Mouse (Mus musculus) hindbrain, embryonic 16.5 days (tissue): ENCODE measurements at regions not wholly inside any gene's neighbourhood (a gene's known extent, or its start where the extent isn't known, plus 50 kb on each side); places are given as distances from the start of the nearest gene placed in this dataset.

Source experiments
- ATAC-seq: fragments of 200-750 bp; cut with Nextera tagmentation; 2 replicates; pipeline ENCODE4 v1.8.0; 2017; ENCODE audit warnings: moderate TSS enrichment, moderate library complexity
- H3K27ac ChIP-seq: fragments of 300-500 bp; sonication (generic); 2 replicates; pipeline ENCODE4 v1.5.1; 2014; ENCODE audit warnings: low read depth, mild to moderate bottlenecking, control low read depth, low read length, moderate library complexity
- H3K27me3 ChIP-seq: fragments of 300-500 bp; sonication (generic); replicated peaks from 2 replicates; pipeline ENCODE4 v1.6.1; 2014; ENCODE audit warnings: low read length; ENCODE audit not compliant: control insufficient read depth, insufficient read depth
- H3K36me3 ChIP-seq: fragments of 300-500 bp; sonication (generic); 2 replicates; pipeline ENCODE4 v1.6.1; 2014; ENCODE audit warnings: mild to moderate bottlenecking, low read length, moderate library complexity, mixed read lengths; ENCODE audit not compliant: control insufficient read depth, insufficient read depth
- H3K4me1 ChIP-seq: fragments of 300-500 bp; sonication (generic); 2 replicates; pipeline ENCODE4 v1.6.1; 2014; ENCODE audit warnings: low read depth, low read length; ENCODE audit not compliant: control insufficient read depth, insufficient read depth
- H3K4me2 ChIP-seq: fragments of 300-500 bp; sonication (generic); 2 replicates; pipeline ENCODE4 v1.6.1; 2014; ENCODE audit warnings: mild to moderate bottlenecking, low read length, control low read depth, moderate library complexity
- H3K4me3 ChIP-seq: fragments of 300-500 bp; sonication (generic); 2 replicates; pipeline ENCODE4 v1.5.1; 2014; ENCODE audit warnings: mild to moderate bottlenecking, low read length, control low read depth, moderate library complexity
- H3K9ac ChIP-seq: fragments of 300-500 bp; sonication (generic); 2 replicates; pipeline ENCODE4 v1.6.1; 2014; ENCODE audit warnings: low read depth, mild to moderate bottlenecking, control low read depth, low read length, moderate library complexity
- H3K9me3 ChIP-seq: fragments of 300-500 bp; sonication (generic); 2 replicates; pipeline ENCODE4 v1.6.1; 2014; ENCODE audit warnings: mild to moderate bottlenecking, low read length, moderate library complexity; ENCODE audit not compliant: control insufficient read depth
- WGBS: fragments of 180-500 bp; shearing (Covaris S2); extraction: QIAGEN DNeasy Blood & Tissue Kit; methylation state at CpG from one replicate; pipeline ENCODE4 v1.1.7; 2014; 5-methylcytosine and 5-hydroxymethylcytosine counted together

DNA sequence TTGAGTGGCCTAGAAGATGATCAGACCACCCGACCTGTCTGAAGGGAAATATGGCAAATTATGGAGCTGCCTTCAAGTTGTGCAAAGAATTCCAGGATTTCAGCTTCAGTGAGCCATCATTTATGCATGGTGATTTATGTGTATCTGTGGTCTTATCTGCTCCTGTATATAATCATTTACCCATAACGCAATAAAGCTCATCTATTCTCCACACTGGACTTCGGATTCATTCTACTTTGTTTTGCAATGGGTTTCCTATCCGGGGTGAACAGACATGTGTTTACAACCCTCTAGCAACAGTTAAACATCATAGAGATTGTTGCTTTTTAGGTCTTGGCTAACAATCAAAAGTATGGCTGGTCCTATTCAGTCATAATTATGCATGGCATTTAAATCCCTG is 145.1 kb downstream of the Pcdh10 start:
- Histone ChIP-seq H3K9me3 (no peaks in the 10 kb centered on the region), H3K4me3 (no peak overlapping the region), H3K27me3 (no peaks in the 10 kb centered on the region), H3K27ac (no peak overlapping the region), H3K36me3 (no peaks in the 10 kb centered on the region), H3K4me1 (no peaks in the 10 kb centered on the region), H3K9ac (no peak overlapping the region), H3K4me2 (no peak overlapping the region)
- no peak for ATAC-seq
- 89% methylated on average over 4 of the region's 4 CpGs for WGBS

DNA sequence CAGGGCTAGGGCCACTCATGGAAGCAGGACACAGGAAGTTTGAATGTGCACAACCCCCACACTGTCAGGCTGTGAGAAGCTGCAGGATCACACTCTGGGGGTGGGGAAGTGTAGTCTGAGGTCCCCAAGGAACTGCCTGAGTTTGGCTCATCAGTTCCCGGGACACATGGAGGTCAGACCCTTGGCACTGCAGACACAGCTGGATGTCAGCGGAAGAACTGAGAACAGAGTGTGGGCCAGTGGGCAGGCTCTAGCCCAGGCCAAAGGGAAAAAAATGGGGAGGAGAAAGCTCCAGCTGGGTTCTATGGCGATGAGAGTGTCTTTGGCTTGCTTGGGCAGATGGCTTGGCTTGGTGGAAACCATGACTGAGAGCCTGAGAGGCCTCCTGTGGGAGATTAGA is 168.9 kb downstream of the Pcdh10 start:
- Histone ChIP-seq H3K36me3 (no peaks in the 10 kb centered on the region), H3K4me1 (no peaks in the 10 kb centered on the region), H3K9me3 (no peaks in the 10 kb centered on the region), H3K4me2 (no peak overlapping the region), H3K27ac (no peak overlapping the region), H3K4me3 (no peak overlapping the region), H3K27me3 (no peaks in the 10 kb centered on the region), H3K9ac (no peak overlapping the region)
- ATAC-seq: no peak
- WGBS: 90% methylated on average over 3 of the region's 3 CpGs

DNA sequence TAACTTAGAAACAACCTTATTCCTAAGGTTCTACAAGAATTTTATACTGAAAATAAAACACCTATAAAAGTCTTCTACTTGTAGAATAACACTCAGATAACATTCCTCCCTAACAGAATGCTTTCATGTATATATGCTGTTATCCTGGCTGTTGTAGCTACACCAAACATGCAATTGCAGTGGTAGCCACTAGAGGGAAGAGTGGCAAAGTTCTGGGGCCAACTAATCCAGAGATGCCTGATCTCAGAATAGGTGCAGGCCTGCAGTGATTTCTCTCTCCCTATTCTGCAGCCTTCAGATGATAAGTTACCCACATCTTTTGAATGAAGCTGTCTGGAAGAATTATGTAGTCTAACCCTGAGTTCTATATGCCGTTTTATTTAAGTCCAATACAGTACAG is 177.5 kb downstream of the Pcdh10 start:
- Histone ChIP-seq H3K27ac (no peak overlapping the region), H3K36me3 (no peaks in the 10 kb centered on the region), H3K27me3 (no peaks in the 10 kb centered on the region), H3K4me2 (no peak overlapping the region), H3K9me3 (no peaks in the 10 kb centered on the region), H3K4me1 (no peaks in the 10 kb centered on the region), H3K9ac (no peak overlapping the region), H3K4me3 (no peak overlapping the region)
- peak; percentile 79 for ATAC-seq
- WGBS: 26% methylated on average over 1 of the region's 1 CpGs

DNA sequence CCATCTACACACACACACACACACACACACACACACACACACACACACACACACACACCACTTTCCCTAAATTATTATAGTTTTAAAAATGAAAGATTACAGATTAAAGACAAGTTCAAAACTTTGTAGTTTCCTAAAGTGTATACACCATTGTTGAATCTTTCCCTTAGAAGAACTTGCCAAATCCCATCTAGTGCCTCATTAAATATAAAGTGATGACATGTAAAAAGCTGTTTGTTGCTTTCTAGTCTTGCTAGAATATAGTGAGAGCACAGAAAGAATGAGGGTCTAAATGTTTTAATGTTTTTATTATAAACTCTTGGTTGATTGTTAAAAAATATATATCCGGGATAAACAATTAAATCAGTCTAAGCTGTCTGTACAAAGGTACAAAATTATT is 194.8 kb downstream of the Pcdh10 start:
- Histone ChIP-seq H3K36me3 (no peaks in the 10 kb centered on the region), H3K4me3 (no peak overlapping the region), H3K9me3 (no peaks in the 10 kb centered on the region), H3K9ac (no peak overlapping the region), H3K4me1 (no peaks in the 10 kb centered on the region), H3K27me3 (no peaks in the 10 kb centered on the region), H3K4me2 (no peak overlapping the region), H3K27ac (no peak overlapping the region)
- WGBS: 98% methylated on average over 1 of the region's 1 CpGs
- ATAC-seq: no peak

DNA sequence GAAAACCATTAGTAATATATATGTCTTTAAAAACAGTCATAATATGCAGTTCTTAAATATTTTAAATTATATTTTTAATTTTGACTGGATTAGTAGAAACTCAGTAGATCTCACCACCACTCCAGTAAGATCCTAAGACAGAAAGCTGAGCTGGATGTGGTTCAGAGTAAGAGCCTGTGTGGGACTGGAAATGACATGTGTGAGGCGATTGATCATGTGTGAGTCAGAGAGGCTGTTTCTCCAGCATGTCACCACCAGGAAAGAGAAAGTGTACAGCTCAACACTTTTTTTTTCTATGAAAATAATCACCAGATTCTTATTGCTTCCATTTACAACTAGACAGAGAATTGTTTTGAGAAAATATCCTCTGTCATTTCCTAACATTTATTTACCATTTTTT is 198.8 kb downstream of the Pcdh10 start:
- Histone ChIP-seq H3K36me3 (no peaks in the 10 kb centered on the region), H3K27ac (no peak overlapping the region), H3K4me2 (no peak overlapping the region), H3K4me1 (no peaks in the 10 kb centered on the region), H3K9ac (no peak overlapping the region), H3K27me3 (no peaks in the 10 kb centered on the region), H3K9me3 (no peaks in the 10 kb centered on the region), H3K4me3 (no peak overlapping the region)
- WGBS: 90% methylated on average over 1 of the region's 1 CpGs
- ATAC-seq: no peak

DNA sequence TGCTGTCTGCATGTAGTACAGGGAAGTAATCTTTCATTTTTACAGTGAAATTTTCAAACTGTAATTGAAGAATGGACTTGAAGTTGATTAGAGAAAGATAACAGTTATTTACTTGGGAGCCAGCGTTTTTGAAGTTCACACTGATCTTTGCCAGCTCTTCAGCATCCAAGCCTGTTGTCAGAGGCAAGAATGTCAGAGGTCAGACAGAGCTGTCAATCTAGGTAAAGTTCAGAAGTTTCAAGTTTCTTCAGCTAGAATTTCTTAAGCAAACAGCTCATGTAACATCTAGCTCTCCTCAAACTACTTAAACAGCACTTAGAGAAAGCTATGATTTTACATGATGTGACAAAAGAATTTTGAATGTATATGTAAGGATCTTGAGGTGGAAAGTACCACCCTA is 215.4 kb downstream of the Pcdh10 start:
- ATAC-seq: no peak
- no peaks in the 10 kb centered on the region for H3K36me3 ChIP-seq
- H3K4me3 ChIP-seq: no peak overlapping the region
- H3K9me3 ChIP-seq: no peaks in the 10 kb centered on the region
- H3K27ac ChIP-seq: no peak overlapping the region
- H3K27me3 ChIP-seq: no peaks in the 10 kb centered on the region
- H3K4me1 ChIP-seq: no peaks in the 10 kb centered on the region
- H3K9ac ChIP-seq: no peak overlapping the region
- no peak overlapping the region for H3K4me2 ChIP-seq
- 63% methylated on average over 1 of the region's 1 CpGs for WGBS

DNA sequence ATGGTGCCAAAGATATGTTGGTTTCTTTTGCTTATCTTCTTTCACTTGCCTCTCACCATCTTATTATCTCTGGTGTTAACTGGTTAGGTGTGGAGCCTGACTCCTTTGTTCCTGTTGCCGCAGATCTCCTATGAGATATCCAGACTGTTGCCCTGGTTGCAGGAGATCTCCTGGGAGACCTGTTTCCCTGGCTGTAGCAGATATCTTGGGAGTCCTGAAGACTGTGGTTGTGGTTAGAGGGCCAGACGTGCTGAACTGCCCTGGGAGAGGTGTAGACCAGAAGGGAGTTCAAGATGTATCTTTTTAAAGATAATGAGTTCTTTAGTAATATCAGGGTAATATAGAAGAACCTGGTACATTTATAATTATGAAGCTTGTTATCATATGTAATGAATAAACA is 224.1 kb downstream of the Pcdh10 start:
- Histone ChIP-seq H3K27ac (no peak overlapping the region), H3K4me3 (no peak overlapping the region), H3K36me3 (no peaks in the 10 kb centered on the region), H3K27me3 (no peaks in the 10 kb centered on the region), H3K9me3 (no peaks in the 10 kb centered on the region), H3K9ac (no peak overlapping the region), H3K4me2 (no peak overlapping the region), H3K4me1 (no peaks in the 10 kb centered on the region)
- ATAC-seq: no peak
- WGBS: 72% methylated on average over 2 of the region's 2 CpGs

DNA sequence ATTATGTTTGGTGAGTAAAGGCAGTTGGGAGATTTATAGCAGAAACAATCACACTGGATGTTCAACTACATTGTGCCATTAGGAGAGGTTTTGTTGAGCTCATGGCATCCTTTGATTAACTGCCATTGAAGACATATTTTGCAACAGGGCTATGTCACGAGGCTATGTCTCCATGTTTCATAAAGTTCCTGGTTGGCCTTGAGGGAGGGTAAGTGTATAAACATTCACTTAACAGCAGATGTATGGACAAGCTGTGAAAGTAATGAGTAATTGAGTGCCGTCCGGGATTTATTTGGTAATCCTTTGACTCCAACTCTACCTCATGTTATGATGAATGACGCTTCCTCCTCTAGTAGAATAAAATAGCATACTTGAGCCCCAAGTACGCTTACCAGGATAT is 225.0 kb downstream of the Pcdh10 start:
- Histone ChIP-seq H3K4me1 (no peaks in the 10 kb centered on the region), H3K9me3 (no peaks in the 10 kb centered on the region), H3K36me3 (no peaks in the 10 kb centered on the region), H3K27ac (no peak overlapping the region), H3K4me2 (no peak overlapping the region), H3K27me3 (no peaks in the 10 kb centered on the region), H3K4me3 (no peak overlapping the region), H3K9ac (no peak overlapping the region)
- no peak for ATAC-seq
- WGBS: 74% methylated on average over 5 of the region's 5 CpGs

DNA sequence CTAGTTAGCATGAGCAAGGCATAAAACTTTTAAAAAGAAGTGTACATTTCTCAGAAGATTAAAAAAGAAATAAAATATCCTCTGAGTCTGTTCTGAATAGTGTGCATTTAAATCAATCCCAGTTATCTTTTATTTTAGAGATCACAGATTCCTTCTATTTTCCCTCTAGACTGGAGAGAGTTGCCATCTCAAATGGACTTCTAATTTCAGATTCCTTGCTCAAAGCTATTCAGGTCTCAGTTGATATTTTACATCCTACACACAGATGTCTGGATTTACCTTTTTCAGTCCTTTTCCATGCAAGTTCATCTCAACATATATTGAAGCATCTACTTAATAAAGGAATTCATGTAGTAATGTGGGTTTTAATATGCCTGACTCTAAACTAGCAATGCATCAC is 242.5 kb downstream of the Pcdh10 start:
- ATAC-seq: no peak
- Histone ChIP-seq H3K27ac (no peak overlapping the region), H3K9me3 (no peaks in the 10 kb centered on the region), H3K4me3 (no peak overlapping the region), H3K9ac (no peak overlapping the region), H3K36me3 (no peaks in the 10 kb centered on the region), H3K4me2 (no peak overlapping the region), H3K27me3 (no peaks in the 10 kb centered on the region), H3K4me1 (no peaks in the 10 kb centered on the region)

DNA sequence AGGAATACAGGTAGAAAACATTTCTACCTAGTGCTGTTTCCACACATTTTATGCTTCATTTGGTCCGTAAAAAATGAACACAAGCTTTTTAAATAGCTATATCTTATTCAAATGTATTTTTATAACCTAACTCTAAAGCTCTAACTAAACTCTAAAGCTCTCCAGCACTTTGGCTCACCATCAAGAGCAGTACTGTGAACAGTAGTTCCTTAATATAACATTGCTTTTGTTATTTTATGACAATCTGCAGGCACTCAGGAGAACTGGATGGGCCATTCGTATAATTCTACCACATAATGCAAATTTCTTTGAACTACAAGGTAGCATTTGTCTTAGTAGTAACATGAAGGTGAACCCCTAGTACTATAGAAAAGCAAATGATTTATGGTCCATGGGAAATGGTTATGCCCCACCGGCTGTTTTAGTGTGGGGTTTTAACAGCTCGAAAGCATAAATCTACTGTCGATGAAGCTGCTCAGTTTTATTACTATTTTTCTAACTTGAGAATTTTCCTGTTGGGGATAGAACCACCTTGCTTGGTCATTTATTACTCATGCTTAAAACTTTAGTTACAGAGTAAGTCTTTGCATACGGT is 267.8 kb downstream of the Pcdh10 start:
- Histone ChIP-seq H3K4me1 (no peaks in the 10 kb centered on the region), H3K4me3 (no peak overlapping the region), H3K27me3 (no peaks in the 10 kb centered on the region), H3K9me3 (no peaks in the 10 kb centered on the region), H3K36me3 (no peaks in the 10 kb centered on the region), H3K4me2 (no peak overlapping the region), H3K27ac (no peak overlapping the region), H3K9ac (no peak overlapping the region)
- ATAC-seq: no peak
- WGBS: 86% methylated on average over 6 of the region's 6 CpGs
